ENCODE assay signal across 19 mouse cellular contexts in genomic region chr6:52151571-52151970, GRCm38 (mm10). TPM values are rescaled to one million over a fixed set of nuclear protein-coding genes. Genes with fewer than 3 reads are reported as not detected.
"Had no signal": no experiment of that assay in that cellular context is flagged by ENCODE, and none has a peak within 500 bp of the region (broad histone marks: within the 10 kb centered on the region; RNA-seq: fewer than 3 reads in every experiment).

No protein-coding gene starts in this region.

- H3K9ac ChIP-seq: limb, embryonic 15.5 days; liver, embryonic 12.5 days; lung, embryonic 14.5 days had no signal

- DNase-seq: kidney, postnatal 10 days; left cerebral cortex, postnatal 4 days; lung, postnatal 10 days; lung, postnatal 4 days; right cerebral cortex, postnatal 14 days; thymus, adult 18-20 months; thymus, postnatal 14 days had no signal

- H3K27ac ChIP-seq: layer of hippocampus, adult 2 months; limb, embryonic 15.5 days; liver, embryonic 12.5 days; midbrain, embryonic 10.5 days; stomach, postnatal 0 days had no signal

- H3K9me3 ChIP-seq: limb, embryonic 15.5 days; liver, embryonic 12.5 days had no signal

- H3K4me3 ChIP-seq: layer of hippocampus, adult 2 months; limb, embryonic 15.5 days; liver, embryonic 12.5 days; midbrain, embryonic 10.5 days had no signal

- H3K4me2 ChIP-seq: limb, embryonic 15.5 days; liver, embryonic 12.5 days had no signal

- ATAC-seq: liver, embryonic 12.5 days; midbrain, embryonic 16.5 days had no signal

- H3K4me1 ChIP-seq: liver, embryonic 12.5 days had no signal

- H3K36me3 ChIP-seq: limb, embryonic 15.5 days; liver, embryonic 12.5 days; midbrain, embryonic 10.5 days had no signal

RNA-seq across cellular contexts. Expression of gene Hoxa1, which starts 6.5 kb away (rescaled TPM):
- total RNA-seq: layer of hippocampus, adult 2 months; layer of hippocampus, postnatal 10 days; left cerebral cortex, adult 18-20 months; left cerebral cortex, postnatal 10 days; left cerebral cortex, postnatal 4 days; megakaryocyte, adult 5-6 weeks had no signal
- polyA plus RNA-seq: midbrain, embryonic 16.5 days had no signal

RNA-seq across cellular contexts. Expression of gene Hoxa2, which starts 13.1 kb away (rescaled TPM):
- total RNA-seq: layer of hippocampus, adult 2 months; layer of hippocampus, postnatal 10 days; left cerebral cortex, adult 18-20 months; left cerebral cortex, postnatal 10 days; left cerebral cortex, postnatal 4 days; megakaryocyte, adult 5-6 weeks had no signal

RNA-seq across cellular contexts. Expression of gene 5730596B20Rik, which starts 25.7 kb away (rescaled TPM):
- total RNA-seq: layer of hippocampus, adult 2 months; layer of hippocampus, postnatal 10 days; left cerebral cortex, adult 18-20 months; left cerebral cortex, postnatal 10 days; left cerebral cortex, postnatal 4 days; megakaryocyte, adult 5-6 weeks had no signal
- polyA plus RNA-seq: midbrain, embryonic 10.5 days; midbrain, embryonic 16.5 days; spleen, adult 2 months had no signal

RNA-seq across cellular contexts. Expression of gene Hoxa4, which starts 40.0 kb away (rescaled TPM):
- total RNA-seq: layer of hippocampus, adult 2 months; layer of hippocampus, postnatal 10 days; left cerebral cortex, adult 18-20 months; left cerebral cortex, postnatal 10 days; left cerebral cortex, postnatal 4 days had no signal
- polyA plus RNA-seq: midbrain, embryonic 10.5 days; midbrain, embryonic 16.5 days had no signal

RNA-seq across cellular contexts. Expression of gene Hoxa5, which starts 52.8 kb away (rescaled TPM):
- total RNA-seq: layer of hippocampus, adult 2 months; layer of hippocampus, postnatal 10 days; left cerebral cortex, adult 18-20 months; left cerebral cortex, postnatal 10 days; left cerebral cortex, postnatal 4 days had no signal
- polyA plus RNA-seq: midbrain, embryonic 10.5 days; midbrain, embryonic 16.5 days had no signal
